Mouse (Mus musculus): ENCODE data around the gene Prpf18. TPM values are rescaled to one million over a fixed set of nuclear protein-coding genes. Genes with fewer than 3 reads are reported as not detected.
"Not testable (repeated sequence)": the region's sequence is repeated elsewhere in the genome, so short reads cannot be mapped to it uniquely, and the experiment has no call there.

The Prpf18 gene
- 10 to 100 TPM; 52.9 to 60.2 TPM for total RNA-seq (2021)
- long read RNA-seq, experiment 1, transcript Prpf18-201 (10 exons, 3,522 nt), result major isoform, 17 of 47 reads
- long read RNA-seq, experiment 1, partial matches to known transcripts, result 2 of 47 reads
- long read RNA-seq, experiment 1, other reads (novel, unspliced or antisense), result 27 of 47 reads
- long read RNA-seq, experiment 2, partial matches to known transcripts, result 0 of 23 reads
- long read RNA-seq, experiment 2, other reads (novel, unspliced or antisense), result 22 of 23 reads

DNA sequence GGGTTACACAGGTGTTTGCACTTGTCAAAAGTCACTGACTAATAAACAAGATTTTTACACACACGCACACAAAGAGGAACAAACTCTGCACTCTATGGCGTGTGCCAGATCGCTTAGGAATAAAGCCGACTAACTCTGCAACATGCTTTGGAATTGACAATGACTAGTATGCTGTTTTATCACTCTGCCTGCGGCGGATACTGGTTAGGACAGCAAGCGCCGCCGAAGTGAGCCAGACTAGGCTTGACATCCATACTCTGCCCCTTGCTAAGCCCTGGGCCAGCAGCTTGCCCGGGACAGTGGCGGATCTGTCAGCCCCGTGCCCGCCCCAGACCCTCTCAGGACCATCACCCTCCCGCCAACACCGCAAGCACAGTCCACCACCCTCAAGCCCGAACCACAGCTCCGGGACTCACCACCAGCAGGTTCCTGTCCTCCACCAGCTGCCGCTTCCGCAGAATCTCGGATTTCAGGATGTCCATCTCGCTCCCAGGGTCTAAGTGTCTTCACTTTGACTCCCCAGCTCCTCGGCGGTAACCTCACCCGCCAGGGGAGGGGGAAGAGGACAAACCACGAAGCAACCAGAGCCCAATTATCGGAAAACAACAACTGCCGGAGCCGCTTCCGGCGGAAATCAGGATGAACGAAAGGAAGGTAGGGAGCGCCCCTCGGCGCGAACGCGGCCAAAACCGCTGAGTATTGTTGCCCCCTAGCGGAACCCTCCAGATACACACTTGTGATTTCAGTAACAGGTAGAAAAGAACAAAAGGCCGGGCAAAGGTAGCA lies at the start of gene Prpf18:
Gene Prpf18, minus strand, starts transcription at position 614 of the 786 bp plus-strand sequence.
- DNase-seq (ENCODE audit: low spot score in 2 of 2), result peak; percentile 91 to 93

DNA sequence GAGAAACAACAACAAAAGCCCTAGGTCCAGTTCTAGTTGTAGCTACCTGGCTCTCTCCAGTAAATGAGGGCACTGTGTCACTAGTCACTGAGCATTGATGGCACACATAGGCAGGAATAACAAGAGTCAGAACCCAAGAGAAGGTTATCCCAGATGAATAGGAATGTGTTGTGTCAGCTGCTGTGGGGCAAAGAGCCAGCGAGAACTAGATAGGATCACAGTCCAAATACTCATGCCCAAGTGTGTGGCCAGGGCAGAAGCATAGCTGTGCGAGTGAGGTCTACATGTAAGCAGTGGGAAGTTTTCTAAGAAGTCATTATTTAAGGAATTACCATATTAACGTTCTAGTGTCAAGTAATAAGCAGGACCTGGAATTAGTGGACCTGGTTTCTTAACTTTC lies 28.0 kb upstream of the Prpf18 start:
- DNase-seq (ENCODE audit: low spot score in 2 of 2), result no peak

DNA sequence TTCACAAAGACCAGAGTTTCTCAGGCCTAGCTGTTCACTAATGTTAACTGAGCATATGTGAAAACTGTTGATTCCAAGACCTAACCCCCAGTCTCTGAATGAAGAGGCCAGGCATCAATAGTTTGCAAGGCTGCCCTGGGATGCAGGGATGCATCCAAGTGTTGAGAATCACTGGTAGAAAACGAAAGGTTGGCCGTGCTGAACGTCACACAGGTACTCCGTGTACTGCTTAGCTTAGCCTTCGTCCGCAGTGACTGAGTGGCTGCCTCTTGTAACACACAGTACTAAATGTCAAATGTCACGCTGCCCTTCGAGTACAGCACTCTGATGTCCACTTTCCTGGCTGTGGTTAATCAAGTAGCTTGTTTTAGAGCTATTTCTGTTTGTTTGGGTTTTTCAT lies 19.7 kb upstream of the Prpf18 start:
- DNase-seq (ENCODE audit: low spot score in 2 of 2), result no peak

DNA sequence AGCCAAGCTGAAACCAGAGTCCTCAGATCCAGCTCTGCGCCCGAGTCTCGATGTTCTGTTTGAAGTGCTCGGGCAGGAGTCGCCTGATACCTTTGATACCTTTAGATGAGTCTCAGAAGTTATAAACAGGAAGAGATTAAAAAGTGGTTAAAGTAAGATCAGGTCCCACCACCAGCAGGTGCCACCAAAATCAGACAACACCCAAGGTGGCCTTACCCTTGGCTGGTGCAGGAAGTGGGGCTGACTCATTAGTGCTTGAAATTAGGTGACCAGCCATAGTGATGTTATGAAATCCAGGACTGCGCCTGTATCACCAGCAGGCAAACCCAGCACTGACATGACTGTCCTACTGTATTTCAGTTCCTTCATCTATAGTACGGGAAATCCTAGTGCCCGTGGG lies 17.8 kb upstream of the Prpf18 start:
- DNase-seq (ENCODE audit: low spot score in 2 of 2), result no peak

DNA sequence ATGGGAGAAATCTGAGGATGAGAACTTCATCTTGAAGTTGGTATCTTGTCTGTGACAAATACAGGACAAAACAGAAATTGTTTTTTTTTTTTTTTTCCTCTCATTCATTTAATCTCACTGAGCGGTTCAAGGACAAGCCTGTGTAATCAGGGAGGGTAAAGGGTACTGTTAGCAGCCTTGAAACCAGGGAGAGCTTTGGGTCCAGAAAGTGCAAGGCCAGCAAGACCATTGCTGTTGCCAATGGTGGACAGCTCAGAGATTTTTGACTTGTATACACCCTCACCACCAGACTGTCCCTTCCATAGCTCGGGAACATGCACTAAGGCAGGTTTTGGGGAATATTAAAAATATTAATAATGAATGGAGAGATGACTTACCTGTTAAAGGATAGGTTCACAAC lies 16.7 kb upstream of the Prpf18 start:
- DNase-seq (ENCODE audit: low spot score in 2 of 2), result no peak

DNA sequence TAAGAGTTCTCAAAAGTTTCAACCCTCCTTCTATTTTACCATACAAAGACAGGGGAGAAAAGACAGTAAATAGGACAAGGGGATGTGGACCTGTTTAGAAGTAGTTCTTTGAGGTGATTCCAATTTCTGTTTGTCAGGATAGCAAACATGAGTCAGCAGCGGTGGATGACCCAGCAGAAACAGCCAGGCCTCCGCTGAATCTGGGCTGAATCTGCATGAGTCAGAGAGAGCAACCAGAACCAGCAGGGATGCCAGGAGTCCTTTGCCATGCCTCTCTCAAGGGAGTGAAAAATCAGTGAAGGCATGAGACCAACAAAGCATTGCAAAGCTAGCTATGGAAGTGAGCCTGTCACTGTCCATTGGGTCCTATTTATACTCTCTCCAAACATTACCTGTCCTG lies 8.8 kb upstream of the Prpf18 start:
- DNase-seq (ENCODE audit: low spot score in 2 of 2), result no peak

DNA sequence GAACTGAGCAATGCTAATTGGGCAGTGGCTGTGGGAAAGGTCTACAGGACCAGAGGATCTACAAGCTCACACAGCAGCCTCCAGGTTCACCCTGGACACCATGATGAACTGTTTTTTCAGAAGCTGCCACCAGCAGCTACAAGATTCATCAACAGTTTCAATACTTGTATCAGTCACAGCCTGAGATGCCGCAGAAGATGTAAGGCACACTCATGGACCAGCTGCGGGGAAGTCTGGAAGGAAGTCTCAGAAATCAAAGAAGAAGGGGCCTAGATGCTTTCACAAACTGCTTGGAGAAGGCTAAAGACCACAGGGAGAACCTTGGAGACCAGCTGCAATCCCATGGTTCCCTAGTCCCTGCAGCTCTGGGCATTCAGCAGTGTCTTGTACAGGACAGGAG lies 2.3 kb downstream of the Prpf18 start:
- DNase-seq (ENCODE audit: low spot score in 2 of 2), result no peak

DNA sequence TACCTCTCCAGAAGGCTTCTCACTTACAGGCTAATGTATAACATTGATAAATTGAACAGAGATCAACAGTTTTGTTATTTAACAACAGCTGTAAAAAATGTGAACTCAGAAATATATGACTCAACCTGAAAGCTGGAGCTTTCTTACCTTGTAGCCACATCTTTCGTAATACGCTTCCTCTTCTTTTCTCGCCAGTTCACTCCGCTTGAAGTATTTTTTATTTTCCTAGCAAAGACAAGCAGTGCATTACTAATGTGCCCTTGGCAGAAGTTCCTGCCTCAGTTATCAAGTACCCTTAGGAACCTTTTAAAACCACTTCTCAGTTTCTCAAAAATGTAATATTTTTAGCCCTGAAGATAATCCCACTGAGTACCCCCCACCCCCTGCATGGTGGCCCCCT lies 3.8 kb downstream of the Prpf18 start:
- DNase-seq (ENCODE audit: low spot score in 2 of 2), result no peak

DNA sequence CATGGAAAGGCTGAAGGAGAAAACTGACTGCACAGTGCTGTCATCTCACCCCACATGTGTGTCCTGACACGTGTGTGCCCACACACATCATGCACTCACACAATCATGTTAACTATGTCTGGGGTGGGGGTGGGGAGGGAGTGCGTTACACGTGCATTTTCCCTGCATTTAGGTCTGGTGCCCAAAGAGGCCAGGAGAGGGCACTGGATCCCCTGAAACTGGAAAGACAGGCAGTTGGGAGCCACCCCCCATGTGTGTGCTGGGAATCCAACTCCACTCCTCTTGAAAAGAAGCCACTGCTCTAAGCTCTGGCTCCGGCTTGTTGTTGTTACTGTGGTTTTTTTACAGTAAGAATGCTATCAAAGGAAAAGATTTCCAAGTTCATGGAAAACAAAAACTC lies 6.8 kb downstream of the Prpf18 start:
- DNase-seq (ENCODE audit: low spot score in 2 of 2), result no peak

DNA sequence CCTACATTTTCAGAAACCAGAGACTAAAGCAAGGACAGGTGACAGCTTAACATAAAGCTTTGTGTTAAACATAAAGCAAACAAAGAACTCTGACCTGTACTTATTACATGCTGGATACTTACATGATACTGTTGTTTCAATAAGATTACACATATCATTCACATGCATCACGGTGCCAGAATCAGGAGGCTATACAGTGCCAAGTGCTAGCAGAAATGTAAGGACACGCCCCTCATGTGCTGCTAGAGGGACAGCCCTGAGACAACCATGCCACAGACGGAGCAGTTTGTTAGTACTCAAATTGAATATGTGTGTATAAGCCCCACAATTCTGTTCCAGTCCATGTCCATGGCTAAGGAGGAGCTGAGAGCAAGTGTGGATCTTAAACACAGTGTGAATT lies 13.7 kb downstream of the Prpf18 start:
- DNase-seq (ENCODE audit: low spot score in 2 of 2), result no peak

DNA sequence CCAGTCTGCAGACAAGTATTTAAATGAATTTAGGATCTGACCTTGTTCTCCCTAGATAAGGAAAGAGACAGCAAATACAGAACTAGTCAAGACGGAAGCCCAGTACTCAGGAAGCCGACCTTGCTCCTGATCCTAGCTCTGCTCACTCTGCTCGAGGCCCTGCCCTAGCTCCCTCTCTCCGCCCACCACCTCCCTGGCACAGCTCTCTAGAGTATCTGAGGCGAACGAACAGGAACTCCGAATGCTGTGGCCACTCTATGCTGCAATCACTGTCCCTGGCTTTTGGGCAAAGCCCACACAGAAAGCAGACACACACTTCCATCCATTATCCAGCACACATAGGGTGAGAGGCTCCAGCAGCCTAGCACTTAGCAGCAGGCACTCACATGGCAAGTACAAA lies 15.3 kb downstream of the Prpf18 start:
- DNase-seq (ENCODE audit: low spot score in 2 of 2), result no peak

DNA sequence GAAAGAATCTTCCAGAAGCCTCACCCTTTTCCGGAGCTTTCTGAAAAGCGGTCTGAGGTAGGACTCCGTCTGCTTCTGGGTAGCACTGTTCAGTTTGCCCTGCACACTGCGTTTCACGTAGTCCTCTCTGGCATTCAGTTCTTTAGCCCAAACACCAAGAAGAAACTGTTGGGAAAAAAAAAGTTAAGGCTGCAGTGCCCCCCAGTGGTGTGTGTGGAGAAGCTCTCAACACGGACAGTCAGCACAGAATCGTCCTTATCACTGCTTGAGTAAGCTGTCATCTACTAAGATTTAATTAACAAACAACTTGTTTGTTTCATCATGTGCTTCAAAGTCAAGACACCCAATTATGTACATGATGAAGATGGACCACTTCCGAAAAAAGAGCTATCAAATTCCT lies 16.1 kb downstream of the Prpf18 start:
- no peak for DNase-seq (ENCODE audit: low spot score in 2 of 2)

DNA sequence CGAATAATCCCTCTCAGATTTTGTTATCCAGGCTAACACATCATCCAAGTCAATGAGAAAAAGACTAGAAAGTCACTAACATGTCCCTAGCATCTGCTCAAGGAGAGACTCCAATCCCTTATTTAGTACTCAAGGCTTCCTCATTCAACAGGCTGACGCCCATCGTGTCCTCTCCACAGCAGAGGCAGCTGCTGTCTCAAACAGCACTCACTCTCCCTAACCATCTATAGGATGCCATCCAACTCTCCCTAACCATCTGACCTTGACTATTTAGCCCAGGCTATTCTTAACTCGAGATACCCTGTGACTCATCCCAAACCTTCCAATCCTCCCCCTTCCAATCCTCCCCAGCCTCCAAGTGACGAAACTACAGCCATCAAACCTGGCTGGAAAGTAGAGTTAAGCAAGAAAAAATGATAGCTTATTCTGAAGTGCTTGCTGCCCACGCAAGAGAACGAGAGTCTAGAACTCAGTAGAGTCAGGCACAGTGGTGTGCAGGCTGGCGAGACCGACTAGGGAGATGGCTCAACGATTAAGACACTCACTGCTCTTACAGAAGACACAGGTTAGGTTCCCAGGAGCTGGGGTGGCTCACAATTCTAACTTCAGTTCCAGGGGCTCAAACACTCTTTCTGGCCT lies 21.6 kb downstream of the Prpf18 start:
- peak in 1 of 2 experiments; percentile 40 for DNase-seq (ENCODE audit: low spot score in 2 of 2)

DNA sequence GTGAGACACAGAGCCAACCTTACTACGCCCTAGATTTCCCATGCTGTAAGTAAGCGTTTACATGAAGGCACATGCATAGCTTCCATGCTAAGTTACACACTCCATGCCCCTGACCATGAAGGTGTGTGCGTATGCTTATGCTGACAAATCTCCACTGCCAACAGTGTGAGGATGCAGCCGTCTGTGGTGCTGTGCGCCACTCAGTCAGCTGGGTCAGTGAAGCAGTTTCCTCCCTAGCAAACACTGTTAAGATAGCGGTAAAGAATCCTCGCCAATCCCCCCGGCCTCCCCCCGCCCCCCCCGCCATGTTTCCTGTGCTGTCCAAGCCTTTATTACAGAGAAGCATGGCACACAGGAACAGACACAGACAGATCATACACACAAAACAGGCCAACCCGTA lies 22.4 kb downstream of the Prpf18 start:
- DNase-seq (ENCODE audit: low spot score in 2 of 2), result no peak

DNA sequence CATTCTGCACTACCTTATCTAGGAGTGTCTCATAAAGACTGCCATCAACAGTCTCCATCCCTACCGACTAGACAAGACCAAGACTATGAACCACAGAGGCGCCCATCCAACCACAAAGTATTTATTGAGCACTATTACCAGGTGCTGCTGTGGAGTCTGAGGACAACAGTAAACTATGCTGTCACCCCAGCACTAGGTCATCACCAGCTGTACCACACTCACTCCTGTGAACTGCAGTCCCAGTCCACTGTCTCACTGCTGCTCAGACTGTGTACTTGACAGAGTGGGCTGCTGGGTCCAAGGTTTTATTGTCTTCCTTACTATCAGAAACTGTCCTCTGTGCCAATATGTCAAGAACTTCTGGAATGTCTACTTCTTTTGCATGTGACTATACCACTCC lies 23.0 kb downstream of the Prpf18 start:
- DNase-seq (ENCODE audit: low spot score in 2 of 2), result no peak

DNA sequence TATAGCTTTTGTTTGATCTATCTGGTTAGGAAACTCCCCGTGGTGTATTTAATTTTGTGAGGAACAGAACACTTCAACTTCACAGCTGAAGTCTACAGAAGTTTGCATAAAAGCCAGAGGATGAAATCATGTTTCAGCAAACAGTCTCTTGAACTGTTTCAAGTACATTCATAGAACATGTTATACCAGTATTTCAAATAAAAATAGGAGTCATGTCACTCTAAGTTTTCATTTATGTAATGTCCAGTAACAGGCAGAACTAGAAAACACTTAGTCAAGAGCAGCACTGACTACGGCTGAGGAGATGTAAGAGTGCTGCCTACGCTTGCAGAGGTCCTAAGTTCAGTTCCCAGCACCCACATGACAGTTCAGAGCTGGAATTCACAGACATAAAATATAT lies 25.0 kb downstream of the Prpf18 start:
- no peak for DNase-seq (ENCODE audit: low spot score in 2 of 2)

DNA sequence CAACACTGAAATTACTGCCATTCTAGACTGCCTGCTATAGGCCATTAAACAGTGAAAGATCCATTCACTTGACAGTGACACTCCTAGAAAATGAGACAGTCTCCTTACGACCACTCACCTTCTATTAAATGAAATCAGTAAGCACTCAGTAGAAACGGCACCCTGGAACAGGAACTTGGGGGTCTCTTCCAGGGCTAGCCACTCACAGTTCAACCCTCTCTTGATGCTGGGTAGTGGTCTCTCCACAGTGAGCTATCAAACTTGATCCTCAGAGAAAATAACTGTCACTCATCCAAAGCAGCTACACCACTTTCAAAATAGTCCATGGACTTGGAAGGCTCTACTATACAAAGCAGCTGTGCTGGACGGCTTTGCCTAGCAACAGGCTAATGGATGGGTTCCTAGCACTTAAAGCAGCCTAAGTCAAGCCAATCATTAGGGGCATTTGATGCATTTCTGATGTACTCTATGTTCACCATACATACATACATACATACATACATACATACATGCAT lies 30.4 kb downstream of the Prpf18 start:
- no peak for DNase-seq (ENCODE audit: low spot score in 2 of 2)

DNA sequence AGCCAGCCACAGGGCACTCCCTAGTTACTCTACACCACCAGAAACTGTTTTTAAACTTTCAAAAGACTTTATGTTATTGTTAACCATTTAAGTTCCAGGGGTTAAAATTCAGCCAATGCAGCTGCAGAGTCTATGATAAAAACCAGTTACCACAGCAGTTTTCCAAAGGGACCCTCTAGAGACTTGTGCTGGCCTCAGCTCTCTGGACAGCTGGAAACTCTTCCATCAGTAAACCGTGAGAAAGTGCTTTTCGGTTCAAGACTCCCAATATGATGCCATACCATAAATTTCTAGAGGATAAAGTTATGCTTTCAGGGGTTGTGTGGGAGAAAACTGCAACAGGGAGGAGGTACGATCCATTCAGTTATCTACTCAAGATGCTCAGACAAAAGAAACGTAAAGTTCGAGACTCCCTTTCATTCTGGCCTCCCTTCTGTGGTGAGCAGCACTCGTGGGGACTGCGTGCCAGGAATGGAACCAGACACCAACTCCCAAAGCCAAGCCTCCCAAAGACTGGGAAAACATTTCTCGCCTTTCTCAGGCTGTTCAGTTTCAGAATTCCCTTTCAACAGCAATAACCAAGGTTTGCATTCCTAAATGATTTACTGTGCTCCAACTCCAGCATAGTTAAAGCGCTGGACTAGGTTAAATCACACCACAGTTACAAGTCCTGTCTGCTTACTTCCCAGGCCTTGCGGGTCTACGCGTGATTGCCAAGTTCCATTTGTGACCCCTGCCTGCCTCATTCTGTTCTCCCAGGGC lies 31.1 kb downstream of the Prpf18 start:
- DNase-seq (ENCODE audit: low spot score in 2 of 2), result no peak

DNA sequence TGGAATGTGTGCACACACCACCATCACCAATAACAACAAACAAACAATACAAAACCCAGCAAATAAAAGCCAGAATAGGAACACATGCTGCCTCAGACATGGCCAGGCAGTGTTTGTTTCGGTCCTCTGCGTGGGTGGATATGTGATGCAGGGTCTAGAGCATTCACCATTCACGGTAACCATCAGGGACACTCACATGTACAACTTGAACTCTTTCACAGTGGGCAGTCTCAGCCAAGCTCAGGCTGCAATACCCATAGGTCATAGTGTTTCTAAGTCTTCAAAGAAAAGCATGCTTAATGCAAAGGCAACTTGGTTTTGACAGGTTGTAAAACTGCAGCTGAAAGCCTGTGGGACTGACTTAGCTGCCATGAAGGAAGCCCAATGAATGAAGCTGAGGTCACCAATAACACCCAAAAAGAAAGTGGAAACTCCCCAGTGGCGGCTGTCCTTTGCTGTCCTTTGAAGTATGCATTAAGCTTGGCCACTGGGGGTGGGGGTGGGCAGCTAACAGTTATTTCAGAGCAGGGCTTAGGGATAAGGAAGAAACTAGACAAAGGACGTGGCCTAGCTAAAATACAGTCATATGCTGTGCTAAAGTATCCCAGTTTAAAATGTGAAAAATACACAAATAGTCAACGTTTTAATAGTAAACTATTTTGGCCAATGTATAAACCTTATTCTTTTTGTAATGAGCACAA lies 31.9 kb downstream of the Prpf18 start:
- no peak for DNase-seq (ENCODE audit: low spot score in 2 of 2)

DNA sequence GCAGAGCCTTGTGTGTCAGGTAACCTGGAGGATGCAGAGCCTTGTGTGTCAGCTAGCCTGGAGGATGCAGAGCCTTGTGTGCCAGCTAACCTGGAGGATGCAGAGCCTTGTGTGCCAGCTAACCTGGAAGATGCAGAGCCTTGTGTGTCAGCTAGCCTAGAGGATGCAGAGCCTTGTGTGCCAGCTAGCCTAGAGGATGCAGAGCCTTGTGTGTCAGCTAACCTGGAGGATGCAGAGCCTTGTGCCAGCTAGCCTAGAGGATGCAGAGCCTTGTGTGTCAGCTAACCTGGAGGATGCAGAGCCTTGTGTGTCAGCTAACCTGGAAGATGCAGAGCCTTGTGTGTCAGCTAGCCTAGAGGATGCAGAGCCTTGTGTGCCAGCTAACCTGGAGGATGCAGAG lies 32.8 kb downstream of the Prpf18 start:
- DNase-seq (ENCODE audit: low spot score in 2 of 2), result not testable (repeated sequence)

DNA sequence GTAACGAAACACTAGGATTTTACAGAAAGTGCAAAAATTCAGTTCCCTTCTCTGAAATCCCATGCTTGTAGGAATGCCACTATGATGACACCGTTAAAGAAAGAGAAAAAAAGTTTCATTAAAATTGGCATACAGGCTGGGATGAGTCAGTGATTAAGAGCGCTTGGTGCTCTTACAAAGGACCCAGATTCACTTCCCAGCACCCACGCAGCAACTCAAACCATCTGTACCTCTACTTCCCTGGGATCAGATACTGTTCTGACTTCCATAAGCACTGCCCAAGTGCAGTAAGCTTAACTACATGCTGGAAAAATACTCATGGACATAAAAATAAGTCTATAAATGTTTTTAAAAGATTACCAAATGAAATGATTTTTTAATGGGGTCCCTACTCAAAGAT lies 34.9 kb downstream of the Prpf18 start:
- DNase-seq (ENCODE audit: low spot score in 2 of 2), result peak in 1 of 2 experiments; percentile 39

Data from left cerebral cortex, adult 18-20 months (tissue).